Mouse (Mus musculus) left cerebral cortex, adult 11 months (tissue): Measurements from ENCODE around the gene Kcnip4.
A peak's percentile ranks its signal among the peaks of the same experiment; 100 is the strongest.

Experiments used
- DNase-seq: peaks from one replicate; pipeline ENCODE4 v3.0.0; 2022; ENCODE audit warnings: low spot score

Kcnip4 gene

DNA sequence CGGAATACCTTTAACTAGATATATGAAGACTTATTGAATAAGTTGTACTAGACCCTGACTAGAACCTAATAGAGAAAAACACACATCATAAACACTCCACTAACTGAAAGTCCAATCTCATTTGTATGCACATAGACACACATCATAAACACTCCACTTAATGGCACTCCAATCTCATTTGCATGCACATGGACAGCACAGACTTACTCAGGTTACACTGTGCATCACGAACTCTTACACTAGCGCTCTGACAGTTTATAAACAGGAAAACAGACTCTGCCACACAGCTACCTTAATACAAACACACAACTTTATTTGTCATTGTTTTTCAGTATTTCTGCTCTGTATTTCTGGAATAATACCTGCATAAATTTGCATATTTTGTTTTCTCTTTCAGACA is 168.3 kb downstream of the Kcnip4 start:
- no peak for DNase-seq

DNA sequence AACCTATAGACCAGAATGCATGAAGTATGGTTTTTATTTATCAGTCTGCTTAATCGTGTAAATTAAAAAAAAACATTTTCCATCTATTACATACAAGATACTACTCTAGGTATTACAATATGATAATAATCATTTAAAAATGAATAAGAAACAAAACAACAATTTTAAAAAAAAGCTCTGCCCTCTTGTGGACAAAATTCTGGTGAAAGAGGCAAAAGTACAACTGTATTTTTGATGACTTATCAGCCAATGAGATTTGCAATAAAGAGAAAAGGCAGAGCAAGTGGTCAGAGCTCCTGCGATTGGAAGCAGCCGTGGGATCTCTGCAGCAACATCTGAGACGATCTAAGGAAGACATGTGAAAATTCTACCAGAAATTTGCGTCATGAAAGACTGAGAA is 172.6 kb downstream of the Kcnip4 start:
- no peak for DNase-seq

DNA sequence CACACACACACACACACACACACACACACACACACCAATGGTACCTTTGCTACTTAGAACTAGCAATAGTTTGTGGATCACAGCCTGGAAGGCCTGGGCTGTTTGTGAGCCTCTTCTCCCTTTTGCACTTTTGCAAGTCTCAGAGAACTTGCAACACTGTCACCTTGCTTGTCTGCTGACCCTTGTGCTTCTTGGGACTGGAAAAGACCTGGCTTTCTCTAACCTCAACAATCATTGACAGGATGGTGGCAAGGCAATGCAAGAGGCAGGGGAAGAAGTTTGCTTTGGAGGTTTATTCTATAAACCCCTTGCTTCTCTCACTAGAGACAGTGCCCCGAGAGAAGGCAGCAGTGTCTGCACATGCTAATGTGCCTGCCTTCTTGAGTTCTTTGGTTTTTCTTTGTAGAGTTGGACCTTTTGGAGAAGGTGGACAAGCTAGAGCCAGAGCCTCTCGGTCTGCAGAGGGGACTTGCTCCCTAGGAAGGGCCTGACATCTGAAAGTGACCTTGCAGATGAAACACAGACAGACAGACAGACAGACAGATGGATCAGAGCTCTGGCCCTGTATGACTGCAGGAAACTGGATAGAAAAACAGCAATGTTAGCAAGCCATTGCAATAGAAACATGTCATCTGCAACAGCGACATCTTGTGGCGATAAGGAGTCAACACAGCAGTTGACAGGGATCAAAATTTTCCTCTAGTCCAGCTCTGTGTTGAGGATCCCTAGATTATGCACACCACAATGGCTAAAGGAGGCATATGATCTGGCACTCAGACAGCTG is 174.4 kb downstream of the Kcnip4 start:
- DNase-seq, result peak; percentile 25

DNA sequence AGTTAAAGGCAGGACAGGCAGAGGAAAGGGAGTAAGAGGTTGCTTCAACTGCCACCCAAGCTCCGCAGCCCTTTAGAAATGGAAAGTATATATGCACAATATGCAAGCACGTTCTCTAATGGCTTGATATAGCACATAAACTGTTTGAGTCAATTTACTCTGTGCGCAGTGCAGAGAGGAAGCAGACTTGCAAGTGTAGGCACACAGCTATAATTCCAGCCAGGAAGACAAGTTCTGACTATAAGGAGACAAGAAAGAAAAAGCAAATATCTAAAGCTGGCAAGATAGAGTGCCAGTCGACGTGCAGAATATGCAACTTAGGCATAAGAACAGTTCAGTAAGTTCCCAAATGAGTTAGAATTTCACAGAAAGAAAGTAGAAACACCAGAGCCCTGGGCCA is 175.2 kb downstream of the Kcnip4 start:
- DNase-seq, result no peak

DNA sequence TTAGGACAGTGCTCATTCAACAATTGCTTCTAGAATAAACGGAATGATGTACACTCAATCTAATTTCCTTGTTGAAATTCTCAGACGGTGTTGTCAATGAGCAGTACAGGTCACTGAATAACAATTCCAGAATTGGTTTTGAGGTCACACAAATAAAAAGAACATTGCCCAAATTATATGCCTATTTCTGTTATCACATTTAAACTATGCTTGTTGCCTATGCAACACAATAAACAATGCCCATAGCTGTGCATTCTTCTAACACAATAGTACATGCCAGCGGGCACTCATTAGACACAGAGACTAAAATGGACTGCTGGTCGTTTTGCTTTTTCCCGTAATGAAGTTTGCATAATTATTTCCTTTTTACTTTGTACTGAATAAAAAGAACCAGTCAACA is 176.2 kb downstream of the Kcnip4 start:
- no peak for DNase-seq

DNA sequence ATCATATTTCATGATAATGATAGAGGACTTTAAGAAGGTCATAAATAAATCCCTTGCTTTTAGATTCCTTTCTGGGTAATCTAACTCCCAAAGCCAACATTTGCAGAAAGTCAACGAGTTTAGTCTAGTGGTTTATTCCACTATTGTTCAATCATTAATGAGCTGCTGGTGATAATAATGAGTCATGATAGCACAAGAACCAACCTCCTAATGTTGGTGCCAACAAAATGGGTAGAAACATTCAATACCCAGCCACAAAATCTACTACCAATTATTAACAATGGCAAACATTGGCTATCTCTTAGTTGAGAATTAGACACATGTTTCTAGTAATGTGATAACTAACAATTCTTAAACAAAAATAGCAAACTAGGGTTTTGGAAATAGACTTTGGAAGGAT is 180.1 kb downstream of the Kcnip4 start:
- no peak for DNase-seq

DNA sequence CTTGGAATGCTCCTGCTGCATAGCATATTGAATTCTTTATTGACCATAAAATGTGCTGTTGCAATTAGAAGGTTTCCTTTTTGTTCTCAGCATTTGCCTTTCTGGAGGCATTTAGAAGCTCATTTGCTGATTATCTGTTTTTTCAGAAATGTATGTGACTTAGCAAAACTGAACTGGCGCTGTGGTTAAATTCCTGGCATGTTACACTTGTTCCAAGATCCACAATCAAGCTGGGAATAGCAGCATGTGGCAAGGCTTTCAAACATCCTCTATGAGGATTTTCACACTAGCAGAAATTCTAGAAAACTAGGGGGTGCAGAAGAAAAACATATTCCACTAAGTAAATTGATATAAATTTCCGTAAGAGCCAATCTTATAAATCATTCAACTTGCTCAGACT is 187.5 kb downstream of the Kcnip4 start:
- DNase-seq, result peak; percentile 7

DNA sequence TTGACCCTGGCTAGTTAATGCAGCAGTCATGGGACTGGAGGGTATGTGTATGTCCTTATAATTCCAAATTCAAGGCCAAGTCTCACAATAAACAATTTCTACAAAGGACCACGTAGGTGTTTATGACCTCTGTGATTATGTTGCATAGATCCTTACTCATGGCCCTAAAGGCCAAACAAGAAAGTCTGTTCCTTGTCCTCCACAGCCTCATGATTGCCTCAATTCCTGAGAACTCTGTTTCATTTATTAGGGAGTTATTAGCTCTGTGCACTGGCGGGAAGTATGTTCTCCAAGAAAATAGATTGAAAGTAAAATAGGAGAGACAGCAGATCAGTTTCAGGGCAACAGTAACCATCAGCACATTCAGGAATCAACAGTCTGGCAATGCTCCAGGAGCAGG is 191.6 kb downstream of the Kcnip4 start:
- no peak for DNase-seq

DNA sequence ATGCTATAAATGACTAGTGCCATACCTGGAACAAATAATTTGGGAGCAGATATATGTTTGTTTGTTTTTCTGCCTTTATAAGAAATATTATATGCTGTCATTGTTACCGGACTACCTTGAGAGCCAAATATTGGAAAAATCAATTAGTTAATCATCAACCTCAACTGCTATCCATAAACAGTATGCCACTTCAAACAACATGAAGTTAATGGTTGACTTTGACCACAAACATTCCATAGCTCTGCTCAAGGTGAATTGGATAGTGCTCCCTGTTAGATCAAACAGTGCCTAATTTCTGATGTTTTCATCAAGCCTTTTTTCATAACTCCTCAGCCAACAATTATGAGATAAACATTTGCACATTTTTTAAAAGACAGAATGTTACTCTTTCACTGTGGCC is 195.7 kb downstream of the Kcnip4 start:
- DNase-seq, result no peak

DNA sequence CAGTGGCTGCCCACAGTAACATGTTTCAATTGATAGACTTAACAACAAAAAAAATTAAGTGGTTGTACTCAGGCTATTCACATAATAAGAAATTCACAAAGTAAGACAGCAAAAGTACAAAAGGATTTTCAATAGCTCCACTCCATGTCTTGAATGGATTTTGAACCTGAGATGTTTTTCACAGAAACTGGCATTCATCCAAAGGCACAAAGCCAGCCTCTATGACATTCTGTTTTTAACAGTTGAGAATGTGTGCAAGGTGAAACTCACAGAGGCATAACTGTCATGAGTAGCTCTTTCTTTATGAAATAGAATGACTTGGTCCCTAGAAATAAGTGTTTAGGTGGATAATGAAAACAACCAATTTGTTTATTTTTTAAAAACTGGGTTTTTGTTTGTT is 206.0 kb downstream of the Kcnip4 start:
- DNase-seq, result no peak

DNA sequence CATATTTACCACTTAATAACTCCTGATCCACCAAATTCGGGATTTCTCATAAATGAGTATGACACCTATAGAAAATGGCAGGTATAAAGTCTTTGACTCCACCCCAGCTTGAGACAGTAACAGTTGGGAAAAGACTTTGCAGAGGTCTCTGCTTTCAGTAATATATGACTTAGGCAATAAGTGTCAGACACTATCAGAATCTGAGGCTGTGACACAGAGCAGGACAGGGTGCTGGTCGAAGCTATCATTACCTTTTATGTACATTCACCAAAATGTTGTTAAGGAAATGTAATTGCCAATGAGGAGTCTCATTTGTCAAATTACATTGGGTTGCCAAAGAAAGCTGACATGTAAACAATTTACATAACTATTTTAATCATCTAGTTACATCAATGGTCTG is 206.8 kb downstream of the Kcnip4 start:
- DNase-seq, result no peak

DNA sequence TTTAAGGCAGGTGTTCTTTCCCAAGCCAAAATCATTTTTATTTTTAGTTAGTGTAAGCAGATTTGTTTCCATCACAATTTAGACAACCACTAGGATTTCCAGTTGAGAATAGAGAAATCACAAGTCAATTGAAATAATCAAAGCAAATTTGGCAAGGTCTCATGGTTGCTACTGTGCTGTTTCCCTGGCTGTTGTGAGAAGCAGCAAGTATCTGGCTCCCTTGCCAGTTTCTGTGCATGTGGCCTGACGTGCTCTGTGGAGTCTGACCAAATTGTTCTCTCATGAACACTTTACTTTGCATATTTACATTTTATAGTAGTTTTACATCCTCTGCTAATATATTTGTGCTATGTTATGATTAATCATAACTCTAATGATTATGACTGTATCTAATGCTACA is 217.9 kb downstream of the Kcnip4 start:
- no peak for DNase-seq

DNA sequence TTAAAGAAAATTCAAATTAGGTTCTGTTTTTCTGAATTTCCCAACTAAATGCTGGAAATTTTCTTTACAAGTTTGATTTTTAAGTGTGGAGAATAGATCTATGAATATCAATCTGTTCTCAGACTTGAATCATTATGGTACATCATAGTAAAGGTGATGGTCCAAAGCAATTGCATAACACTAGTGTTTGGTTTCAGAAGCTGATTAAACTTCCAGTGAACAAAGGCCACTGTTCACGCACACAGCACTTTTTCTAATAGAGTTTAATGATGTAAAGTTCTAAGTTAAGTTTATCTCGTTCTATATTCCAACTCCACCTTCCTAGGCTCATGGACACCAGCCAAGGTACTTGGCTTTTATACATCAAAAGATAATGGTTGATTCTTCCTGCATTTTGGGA is 219.4 kb downstream of the Kcnip4 start:
- no peak for DNase-seq

DNA sequence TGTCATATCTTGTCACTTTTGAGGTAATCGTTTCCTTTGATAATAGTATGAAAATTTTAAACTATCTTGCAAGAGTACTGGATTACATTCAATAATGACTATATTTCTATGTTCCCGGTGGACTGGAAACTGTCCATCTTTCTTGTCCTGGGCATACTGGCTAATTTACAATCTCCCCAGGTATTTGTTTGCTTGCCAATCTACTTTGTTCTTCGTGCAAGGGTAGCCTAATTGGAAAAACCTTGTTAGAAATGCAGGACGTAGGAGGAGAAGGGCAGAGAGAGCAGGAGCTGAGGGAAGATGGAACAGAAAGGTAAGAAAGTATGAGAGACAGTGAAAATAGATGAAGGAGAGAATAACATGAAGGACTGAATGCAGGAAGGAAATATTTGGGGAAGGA is 226.1 kb downstream of the Kcnip4 start:
- DNase-seq, result no peak

DNA sequence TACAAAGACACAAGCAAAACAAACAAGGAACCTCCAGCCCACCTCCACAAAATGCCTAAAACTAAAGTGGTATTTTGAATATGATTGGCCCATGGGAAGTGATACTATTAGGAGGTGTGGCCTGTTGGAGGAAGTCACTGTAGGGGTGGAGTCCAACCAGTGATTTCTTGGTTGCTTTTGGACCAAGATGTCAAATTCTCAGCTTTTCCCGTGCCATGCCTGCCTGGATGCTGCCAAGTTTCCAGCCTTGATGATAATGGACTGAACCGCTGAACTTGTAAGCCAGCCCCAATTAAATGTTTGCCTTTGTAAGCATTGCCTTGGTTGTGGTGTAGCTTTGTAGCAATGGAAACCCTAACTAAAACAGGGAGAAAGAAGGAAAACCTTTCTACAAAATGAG is 232.3 kb downstream of the Kcnip4 start:
- no peak for DNase-seq

DNA sequence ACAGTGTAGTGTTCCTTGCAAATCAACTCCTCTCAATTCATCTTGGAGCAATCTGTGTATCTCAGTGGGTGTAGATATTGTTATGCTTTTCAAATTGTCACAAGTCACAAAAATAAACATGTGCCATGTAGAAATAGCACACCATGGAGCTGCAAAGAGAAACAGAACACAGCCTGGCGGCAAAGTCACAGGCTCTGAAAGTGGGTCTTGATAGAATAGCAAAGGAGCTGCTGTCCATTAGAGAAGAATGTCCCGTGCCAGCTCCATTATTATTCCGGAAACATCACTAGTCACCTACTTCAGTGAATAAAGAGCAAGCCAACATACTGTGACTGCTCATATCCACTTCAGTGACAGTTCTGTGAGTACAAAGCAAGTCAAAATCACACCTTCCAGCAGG is 232.9 kb downstream of the Kcnip4 start:
- no peak for DNase-seq

DNA sequence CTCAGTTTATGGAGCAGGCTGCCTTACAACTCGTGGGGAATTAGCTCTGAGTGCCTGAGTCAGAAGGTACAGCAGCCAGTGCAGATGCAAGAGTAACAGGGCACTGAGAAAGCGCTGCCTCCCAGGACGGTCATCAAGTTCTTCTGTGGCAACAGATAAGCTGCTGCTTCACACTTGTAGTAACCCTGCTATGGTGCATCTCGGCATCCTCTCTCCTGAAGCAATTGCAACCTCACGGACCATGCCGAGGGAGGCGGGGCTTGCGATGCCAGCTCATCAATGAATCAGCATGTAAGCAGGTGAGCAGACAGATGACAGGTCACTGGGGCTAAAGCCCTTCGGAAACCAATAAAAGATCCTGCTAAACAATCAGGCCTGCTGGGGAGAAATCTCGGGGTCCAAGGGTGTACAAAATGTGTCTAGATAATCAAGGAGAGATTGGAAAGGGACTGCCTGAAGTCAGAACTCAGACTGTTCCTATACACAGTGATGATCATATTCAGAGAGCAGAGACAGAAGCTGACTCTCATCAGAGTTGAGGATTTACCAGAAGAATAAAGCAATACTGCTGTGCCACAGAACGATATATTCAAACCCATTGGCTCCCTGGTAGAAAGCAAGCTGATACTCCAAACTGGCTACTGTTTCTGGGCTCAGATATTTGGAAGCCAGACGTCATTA is 239.1 kb downstream of the Kcnip4 start:
- DNase-seq, result no peak

DNA sequence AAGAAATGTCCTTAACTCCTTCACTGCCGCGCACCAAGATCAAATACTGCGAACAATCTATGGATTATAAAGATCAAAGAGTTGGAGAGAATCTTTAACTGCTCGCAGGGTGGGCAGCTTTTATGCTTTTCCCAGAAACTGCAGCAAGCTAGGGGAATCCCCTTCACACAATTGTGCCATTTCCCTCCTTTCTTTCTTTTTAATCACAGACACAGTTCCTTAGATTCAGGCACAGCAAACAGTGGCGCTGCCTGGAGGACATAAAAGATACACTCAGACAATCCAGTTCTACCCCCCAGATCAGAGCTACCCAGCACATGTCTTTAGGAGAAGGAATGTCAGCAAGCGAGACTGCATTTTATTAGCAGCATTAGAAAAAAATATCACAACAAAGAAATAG is 239.9 kb downstream of the Kcnip4 start:
- DNase-seq, result no peak

DNA sequence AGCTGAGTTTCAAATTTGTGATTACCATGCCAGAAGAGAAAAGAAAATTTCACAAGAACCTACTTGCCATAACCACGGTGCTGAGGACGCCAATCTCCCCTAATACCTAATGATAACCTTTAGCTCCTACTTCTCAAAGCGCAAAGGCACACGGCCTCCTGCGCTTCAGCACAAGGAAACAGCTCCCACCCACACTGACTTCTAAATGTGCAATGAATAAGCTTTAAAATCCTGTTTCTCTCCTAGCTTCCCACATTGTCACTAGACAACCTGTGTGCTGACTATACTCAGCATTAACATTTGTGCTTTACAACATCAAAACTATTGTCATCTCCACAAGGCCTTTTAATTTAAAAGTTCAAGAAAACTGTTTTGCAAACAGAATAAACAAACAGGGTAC is 241.3 kb downstream of the Kcnip4 start:
- DNase-seq, result no peak

DNA sequence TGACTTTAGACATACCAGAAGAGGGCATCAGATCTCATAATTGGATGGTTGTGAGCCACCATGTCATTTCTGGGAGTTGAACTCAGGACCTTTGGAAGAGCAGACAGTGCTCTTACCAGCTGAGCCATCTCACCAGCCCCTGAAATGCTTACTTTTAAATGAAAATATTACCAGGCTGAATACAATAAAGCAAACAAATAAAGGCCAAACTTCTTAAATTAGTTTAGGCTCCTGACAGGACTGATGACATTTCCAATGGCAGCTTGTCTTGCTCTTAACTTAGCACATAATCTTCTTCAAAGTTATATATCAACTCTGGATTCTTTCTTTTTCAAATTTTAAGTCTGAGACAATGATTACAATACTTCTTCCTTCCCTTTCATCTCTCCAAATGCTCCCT is 252.8 kb downstream of the Kcnip4 start:
- no peak for DNase-seq

DNA sequence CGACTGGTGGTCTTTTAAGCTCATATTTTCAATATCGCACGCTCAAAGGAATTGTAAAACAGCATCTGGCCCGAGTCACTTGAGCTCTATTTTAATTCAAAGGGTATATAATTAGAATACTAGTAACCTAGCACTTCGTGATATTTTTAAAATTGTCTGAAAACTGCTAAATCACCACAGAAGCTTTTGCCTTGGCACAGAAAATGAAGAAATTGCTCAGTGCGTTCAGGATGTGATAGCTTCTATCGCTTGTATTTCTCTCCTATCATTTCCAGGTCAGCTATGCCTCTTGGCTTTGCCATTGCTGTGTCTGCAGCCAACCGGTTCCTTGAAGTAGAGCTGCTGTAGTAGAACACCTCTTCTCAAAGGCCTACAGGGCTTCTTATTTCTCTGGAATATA is 255.9 kb downstream of the Kcnip4 start:
- DNase-seq, result no peak

DNA sequence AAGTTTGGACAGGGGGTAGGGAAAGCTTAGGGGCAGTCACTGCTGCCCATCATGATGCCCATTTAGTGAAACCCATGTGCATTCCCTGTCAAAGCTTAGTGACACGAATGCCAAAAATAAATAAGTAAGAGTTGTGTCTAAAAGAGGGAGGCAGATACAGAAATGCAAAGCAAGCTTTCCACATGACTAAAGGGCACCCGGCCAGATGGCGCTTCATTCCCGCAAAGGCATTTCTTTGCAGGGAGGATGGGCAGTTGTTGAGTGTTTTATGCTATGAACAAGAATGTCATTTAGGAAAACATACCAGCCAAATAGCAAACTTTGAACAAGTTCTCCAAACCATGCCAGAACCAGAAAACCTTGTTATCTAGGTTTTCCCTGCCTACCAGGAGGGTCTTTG is 265.4 kb downstream of the Kcnip4 start:
- no peak for DNase-seq

DNA sequence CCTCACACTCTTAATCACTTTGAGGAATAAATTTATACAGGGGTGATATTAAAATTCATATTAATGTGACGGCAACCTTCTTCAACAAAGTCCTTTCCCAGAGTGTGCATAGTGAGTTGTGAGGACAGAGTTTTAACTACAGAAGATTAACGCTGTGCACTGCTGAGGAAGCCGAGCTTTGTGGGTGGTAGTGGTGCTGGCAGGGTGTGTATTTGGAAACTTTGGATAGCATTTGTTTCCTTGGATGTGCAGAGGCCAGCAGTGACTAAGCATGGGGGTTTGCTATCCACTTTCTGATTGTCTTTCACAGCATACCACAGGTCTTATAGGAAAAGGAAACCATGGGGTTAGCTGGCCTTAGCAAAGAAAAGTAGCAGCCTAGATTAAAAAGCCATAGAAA is 267.9 kb downstream of the Kcnip4 start:
- no peak for DNase-seq

DNA sequence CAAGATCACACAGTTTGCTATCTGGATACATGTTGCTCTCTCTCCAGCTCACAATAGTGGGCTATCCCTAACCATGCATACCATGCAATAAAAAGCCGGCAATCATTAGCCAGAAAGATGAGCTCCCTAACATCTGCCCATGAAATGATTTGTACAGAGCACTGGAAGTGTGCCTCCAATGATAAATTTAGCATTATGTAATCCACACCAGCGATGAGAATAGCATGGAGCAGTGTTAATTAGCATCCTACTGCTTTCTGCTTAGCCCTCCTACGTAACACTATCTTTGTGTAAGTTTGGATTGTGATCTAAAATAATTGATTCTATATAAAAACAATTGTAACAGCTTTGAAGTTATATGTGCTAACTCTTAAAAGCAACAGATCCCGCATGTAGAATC is 268.7 kb downstream of the Kcnip4 start:
- DNase-seq, result peak; percentile 30
